Mouse (Mus musculus): ENCODE measurements around the gene Tm6sf2. TPM values are rescaled to one million over a fixed set of nuclear protein-coding genes. Genes with fewer than 3 reads are reported as not detected.
A peak's percentile ranks its signal among the peaks of the same experiment; 100 is the strongest.
"Not testable (repeated sequence)": the region's sequence is repeated elsewhere in the genome, so short reads cannot be mapped to it uniquely, and the experiment has no call there.

Gene Tm6sf2
- total RNA-seq (2022) = 1 to 10 TPM in 2 of 4 experiments, under 1 TPM in 2; 0.17 to 1.2 (median 0.85) TPM

GRCm38 (mm10) chr8:70072441-70073069 is at the start of gene Tm6sf2:
TSS of gene Tm6sf2 (plus strand) at chr8:70072924.
- DNase-seq = peak; percentile 17

- no peak for DNase-seq
Measured at GRCm38 (mm10) chr8:70023596-70023995, 49.1 kb upstream of the Tm6sf2 start.

- no peak for DNase-seq
Measured at GRCm38 (mm10) chr8:70026151-70026550, 46.6 kb upstream of the Tm6sf2 start.

DNA sequence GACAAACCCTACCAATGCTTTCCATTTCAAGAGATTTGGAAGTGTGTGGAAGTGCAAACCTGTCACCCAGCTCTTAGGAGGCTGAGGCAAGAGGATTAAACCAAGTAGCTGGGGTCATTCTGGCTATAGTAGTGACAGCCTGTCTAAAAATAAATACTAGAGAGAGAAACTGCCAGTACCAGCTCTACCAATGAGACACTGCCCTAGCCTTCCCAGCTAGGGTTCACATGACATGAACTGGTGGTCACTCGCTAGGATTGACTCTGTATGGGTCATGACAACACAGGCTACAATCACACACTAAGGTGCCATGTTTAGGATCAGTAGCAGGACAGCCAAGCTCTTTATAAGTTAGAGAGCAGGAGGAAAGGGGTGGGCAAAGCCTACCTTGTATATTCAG is 42.5 kb upstream of the Tm6sf2 start:
- DNase-seq = no peak

GRCm38 (mm10) chr8:70037994-70038393 is 34.7 kb upstream of the Tm6sf2 start:
- DNase-seq = no peak

DNA sequence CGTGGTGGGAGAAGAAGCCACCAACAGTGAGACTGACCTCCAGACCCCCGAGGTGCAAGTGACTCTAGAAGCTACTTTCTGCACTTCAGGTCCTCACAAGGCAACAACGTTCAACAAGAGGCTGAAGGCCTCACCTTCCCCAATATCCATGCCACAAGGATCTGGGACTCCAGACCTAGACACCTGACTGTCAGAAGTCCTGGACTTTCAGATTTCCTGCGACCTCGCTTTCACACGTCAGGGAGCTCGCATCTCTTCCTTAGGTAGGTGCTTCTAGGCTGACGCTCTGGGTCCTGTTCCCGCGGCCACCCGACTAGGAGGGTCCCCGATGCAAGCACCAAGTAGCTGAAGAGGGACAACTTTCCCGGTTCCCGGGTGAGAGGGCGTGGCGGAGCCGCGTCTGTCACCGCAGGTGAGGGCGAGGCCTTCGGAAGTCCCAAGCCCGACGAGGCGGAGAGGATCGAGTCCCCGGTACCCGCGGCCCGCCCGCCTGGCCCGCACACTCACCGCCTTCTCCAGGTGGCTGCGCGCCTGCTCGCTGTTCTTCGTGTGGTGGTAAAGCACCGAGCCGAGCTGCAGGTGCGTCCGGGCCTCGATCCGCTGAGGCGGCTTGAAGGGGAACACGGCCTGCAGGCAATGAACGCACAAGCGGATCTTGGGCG is 30.7 kb upstream of the Tm6sf2 start:
- peak; percentile 30 for DNase-seq

DNA sequence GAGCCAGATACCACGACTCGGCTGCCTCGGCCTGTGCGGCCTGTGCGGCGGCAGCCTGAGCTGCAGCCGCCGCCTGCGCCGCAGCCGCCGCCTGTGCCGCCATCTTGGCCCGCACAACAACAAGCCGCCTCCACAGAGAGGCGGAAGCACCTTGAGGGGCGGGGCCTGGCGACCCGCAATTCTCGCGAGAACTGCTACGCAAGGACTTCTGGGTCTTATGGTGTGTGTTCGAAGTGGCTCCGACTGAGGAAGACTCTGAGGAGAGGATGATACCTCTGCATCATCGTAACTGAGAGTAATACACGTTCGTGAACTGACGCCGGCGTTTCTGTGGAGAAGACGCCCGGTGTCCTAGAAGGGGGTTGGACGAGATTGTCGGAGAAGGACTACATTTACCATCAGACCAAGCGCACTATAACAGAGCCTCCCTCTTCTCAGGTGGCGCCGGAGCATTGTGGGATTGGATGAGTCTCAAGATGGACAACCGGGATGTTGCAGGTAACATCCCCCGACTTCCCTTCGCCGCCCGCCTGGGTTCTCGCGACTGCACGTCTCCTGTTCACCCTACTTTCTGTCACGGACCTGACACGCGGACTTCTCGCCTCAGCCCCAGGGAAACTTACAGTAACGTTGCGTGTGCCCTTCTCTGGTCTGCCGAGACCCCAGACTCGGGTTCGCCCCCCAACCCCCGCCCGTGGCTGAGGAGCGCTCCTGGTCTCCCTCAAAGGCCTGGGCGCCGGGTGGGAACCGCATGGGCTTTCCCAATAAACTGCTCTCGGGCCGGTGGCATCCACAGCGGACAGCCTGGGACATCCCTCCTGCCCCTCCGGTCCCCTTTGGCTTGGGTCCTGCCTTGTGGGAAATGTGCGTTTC is 29.9 kb upstream of the Tm6sf2 start, which contains the start of the genes Mau2 and Sugp1:
Mau2 (minus strand) TSS at position 152 of the 873 bp plus-strand sequence.
Sugp1 (plus strand) TSS at position 231 of the 873 bp plus-strand sequence.
- DNase-seq = peak; percentile 92

GRCm38 (mm10) chr8:70043996-70044395 is 28.7 kb upstream of the Tm6sf2 start:
- DNase-seq = no peak

DNA sequence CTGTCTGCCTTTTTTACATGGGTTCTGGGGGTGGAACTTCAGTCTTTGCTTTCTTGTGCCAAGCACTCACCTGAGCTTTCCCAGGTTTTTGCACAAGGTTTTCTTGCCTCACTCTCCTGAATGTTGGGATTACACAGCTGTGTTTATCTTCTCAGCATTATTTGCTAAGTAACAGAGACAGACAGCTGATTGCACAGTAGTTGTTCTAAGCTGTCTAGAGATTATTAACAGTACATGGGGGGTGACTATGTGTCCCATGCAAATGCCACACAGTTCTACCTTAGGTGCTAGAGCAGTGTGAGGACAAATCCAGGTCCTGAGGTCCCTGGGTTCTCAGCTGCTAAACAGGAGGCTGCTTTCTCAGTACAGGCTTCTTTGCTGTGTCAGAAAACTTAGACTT is 23.1 kb upstream of the Tm6sf2 start:
- no peak for DNase-seq

GRCm38 (mm10) chr8:70050434-70050833 is 22.3 kb upstream of the Tm6sf2 start:
- DNase-seq = not testable (repeated sequence)

- DNase-seq = no peak
Measured at GRCm38 (mm10) chr8:70057721-70058120, 15.0 kb upstream of the Tm6sf2 start.

DNA sequence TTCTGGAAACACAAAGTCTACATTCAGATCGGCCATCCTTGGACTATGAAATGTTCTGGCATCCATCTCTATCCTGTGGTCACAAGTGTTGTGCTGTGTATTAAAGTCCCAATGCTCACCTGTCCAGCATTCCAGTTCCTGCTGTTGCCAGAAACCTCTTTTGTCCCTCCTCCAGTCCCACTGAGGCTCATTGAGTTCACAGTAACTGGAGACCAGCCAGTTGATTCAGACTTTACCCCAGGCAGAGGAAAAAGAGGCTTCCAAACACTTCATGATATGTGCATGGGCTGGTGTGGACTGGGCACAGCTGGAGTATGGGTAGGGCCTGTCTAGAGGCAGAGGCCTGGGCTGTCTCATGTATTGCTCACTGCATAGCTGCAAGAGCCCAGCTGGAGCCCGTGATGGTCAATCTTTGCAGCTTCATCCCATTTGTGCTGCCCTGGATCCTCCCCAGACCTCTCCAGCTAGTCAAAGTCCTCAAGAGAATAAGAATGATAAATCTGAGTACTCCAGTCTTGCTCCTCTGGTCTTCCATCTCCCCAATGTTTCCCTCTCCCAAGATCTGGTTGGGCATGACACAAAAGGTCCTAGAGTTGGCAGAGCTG is 786 bp upstream of the Tm6sf2 start:
- no peak for DNase-seq

DNA sequence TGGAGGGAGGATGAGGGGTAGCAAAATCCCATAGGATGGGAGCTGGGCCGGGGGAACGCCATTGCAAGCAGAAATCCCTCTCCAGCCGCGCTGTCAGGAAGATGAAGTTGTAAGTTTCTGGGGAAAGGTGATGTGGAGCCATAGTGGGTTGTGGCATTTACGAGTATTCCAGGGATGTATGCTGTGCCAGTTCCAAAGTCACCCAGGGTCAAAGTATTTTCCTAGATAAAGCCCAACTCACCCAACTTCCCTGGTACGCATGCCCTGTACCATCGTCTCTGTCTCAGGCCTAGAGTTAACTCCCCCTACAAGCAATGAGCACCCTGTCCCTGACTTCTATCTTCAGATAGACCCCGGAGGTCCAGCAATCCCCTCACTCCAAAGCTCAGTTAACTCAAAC is 396 bp downstream of the Tm6sf2 start:
- DNase-seq = no peak

GRCm38 (mm10) chr8:70073682-70074081 is 958 bp downstream of the Tm6sf2 start:
- DNase-seq = no peak

GRCm38 (mm10) chr8:70081976-70082375 is 9.3 kb downstream of the Tm6sf2 start:
- no peak for DNase-seq

DNA sequence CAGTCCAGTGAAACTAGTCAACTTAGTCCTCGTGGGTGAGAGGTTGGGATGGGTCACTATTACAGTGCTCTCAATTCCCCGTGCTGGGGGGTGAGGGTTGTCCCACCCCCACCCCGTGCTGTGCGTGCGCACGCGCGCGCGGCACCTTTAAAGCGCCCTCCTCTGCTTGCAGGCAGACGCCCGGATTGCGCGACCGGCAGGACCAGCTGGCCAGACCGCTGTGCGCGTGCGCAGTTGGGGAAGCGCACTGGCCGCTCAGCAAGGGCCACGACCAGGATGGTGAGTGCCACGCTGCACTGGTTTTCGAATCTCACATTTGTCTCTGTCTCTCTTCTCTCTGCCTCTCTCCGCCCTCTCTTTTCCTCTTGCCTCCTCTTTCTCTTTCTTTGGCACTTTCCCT is 10.6 kb downstream of the Tm6sf2 start, which contains the start of gene Hapln4:
Hapln4 (plus strand) TSS at position 173 of the 400 bp plus-strand sequence.
- DNase-seq = peak; percentile 15

DNA sequence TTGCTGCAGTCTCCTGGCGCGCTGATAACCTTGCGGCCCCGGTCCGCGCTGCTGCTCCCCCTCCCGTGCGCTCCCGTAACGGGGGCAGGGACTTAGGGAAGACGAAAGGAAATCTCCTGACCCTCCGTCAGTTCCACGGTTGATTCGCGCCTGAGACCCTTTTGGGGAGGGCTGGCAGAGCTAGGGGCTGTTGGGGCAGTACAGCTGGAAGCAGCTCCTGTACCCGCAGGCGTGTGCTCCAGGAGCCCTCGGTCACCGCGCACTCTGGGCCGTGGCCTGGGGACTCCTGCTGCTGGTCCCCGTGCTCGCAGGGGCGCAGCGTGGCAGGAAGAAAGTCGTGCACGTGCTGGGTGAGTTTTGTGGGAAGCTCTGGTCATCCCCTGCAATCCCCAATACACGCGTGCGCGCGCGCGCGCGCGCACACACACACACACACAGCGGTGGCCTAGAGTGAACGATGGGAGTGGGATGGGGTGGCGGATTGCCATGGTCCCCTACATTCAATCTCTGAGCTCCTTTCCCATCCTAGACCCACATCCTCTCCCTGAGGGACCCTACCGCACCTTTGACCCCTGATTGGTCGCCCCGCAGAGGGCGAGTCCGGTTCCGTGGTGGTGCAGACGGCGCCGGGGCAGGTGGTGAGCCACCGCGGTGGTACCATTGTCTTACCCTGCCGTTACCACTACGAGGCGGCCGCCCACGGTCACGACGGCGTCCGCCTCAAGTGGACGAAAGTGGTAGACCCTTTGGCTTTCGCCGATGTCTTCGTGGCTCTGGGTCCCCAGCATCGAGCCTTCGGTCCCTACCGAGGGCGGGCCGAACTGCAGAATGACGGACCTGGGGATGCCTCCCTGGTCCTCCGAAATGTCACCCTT is 11.7 kb downstream of the Tm6sf2 start:
- no peak for DNase-seq

- DNase-seq = no peak
Measured at GRCm38 (mm10) chr8:70086151-70086550, 13.4 kb downstream of the Tm6sf2 start.

- no peak for DNase-seq
Measured at GRCm38 (mm10) chr8:70087237-70087636, 14.5 kb downstream of the Tm6sf2 start.

DNA sequence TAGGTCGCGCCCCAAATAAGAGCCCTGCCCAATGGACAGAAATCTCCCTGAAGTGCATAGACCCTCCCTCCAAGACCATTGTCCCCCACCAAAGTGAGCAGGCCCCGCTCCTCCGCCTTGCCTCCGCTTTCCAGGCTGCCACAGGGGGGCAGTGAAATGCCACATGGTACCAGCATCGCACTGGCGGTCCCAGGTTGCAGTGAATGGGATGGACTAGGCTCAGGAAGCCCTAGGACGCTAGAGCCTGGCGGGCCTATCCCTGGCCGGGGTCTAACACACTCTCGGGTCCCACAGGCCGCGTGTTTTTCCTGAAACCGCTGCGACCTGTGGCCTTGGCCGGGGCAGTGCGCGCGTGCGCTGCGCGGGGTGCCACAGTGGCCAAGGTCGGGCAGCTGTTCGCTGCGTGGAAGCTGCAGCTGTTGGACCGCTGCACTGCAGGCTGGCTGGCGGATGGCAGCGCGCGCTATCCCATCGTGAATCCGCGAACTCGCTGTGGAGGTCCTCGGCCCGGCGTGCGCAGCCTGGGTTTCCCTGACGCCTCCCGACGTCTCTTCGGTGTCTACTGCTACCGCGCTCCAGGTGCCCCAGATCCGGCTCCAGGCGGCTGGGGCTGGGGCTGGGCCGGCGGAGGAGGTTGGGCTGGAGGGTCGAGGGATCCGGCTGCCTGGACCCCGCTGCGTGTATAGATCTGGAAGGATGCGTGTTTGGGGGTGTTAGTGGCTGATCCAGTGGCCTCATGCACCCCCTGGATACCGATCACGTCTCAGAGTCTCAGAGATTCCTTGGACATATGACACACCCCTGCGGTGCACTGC is 15.3 kb downstream of the Tm6sf2 start:
- DNase-seq = no peak

All from adrenal gland, adult 8-10 months (tissue).